Comparison of ENCODE assay signal across 15 mouse cellular contexts in genomic region chr16:70326339-70326948, GRCm38 (mm10). TPM values are rescaled to one million over a fixed set of nuclear protein-coding genes. Genes with fewer than 3 reads are reported as not detected.
DNase-seq lines count a peak whose midpoint lies in the region; ATAC-seq and TF ChIP-seq lines count a peak whose summit lies in the region.
"Had no signal": no experiment of that assay in that cellular context is flagged by ENCODE, and none has a peak within 500 bp of the region (broad histone marks: within the 10 kb centered on the region; RNA-seq: fewer than 3 reads in every experiment).

No protein-coding gene starts in this region.

- H3K36me3 ChIP-seq in midbrain, embryonic 11.5 days (ENCODE audit: control insufficient read depth, insufficient read depth, low read length): no peaks in the 10 kb centered on the region
- no peaks in the 10 kb centered on the region for H3K36me3 ChIP-seq in midbrain, embryonic 13.5 days
- no peaks in the 10 kb centered on the region for H3K36me3 ChIP-seq in liver, postnatal 0 days (replicated peaks; ENCODE audit: insufficient read depth, low read length)
- no peaks in the 10 kb centered on the region for H3K36me3 ChIP-seq in forebrain, embryonic 10.5 days (replicated peaks)
- H3K36me3 ChIP-seq: midbrain, embryonic 12.5 days had no signal

- no peak overlapping the region for H3K9ac ChIP-seq in midbrain, embryonic 11.5 days (ENCODE audit: low read length)
- no peak overlapping the region for H3K9ac ChIP-seq in midbrain, embryonic 13.5 days (replicated peaks)
- H3K9ac ChIP-seq in liver, postnatal 0 days (replicated peaks): no peak overlapping the region
- H3K9ac ChIP-seq: hindbrain, embryonic 14.5 days; midbrain, embryonic 12.5 days had no signal

- no peaks in the 10 kb centered on the region for H3K4me1 ChIP-seq in midbrain, embryonic 11.5 days (ENCODE audit: control insufficient read depth, insufficient read depth, low read length)
- H3K4me1 ChIP-seq in midbrain, embryonic 13.5 days (replicated peaks): no peaks in the 10 kb centered on the region
- H3K4me1 ChIP-seq in liver, postnatal 0 days (ENCODE audit: insufficient read depth): peaks cover 25% of the 10 kb centered on the region
- H3K4me1 ChIP-seq in forebrain, embryonic 10.5 days: peaks cover 17% of the 10 kb centered on the region
- H3K4me1 ChIP-seq: midbrain, embryonic 12.5 days had no signal

- no peaks in the 10 kb centered on the region for H3K9me3 ChIP-seq in midbrain, embryonic 11.5 days (ENCODE audit: control insufficient read depth, low read length)
- no peaks in the 10 kb centered on the region for H3K9me3 ChIP-seq in midbrain, embryonic 13.5 days
- no peaks in the 10 kb centered on the region for H3K9me3 ChIP-seq in liver, postnatal 0 days (ENCODE audit: low read length)
- H3K9me3 ChIP-seq in forebrain, embryonic 10.5 days: no peaks in the 10 kb centered on the region
- H3K9me3 ChIP-seq: midbrain, embryonic 12.5 days had no signal

- H3K27me3 ChIP-seq in midbrain, embryonic 11.5 days (ENCODE audit: control insufficient read depth, insufficient read depth, low read length): no peaks in the 10 kb centered on the region
- no peaks in the 10 kb centered on the region for H3K27me3 ChIP-seq in midbrain, embryonic 13.5 days
- H3K27me3 ChIP-seq in liver, postnatal 0 days (ENCODE audit: insufficient read depth, low read length): no peaks in the 10 kb centered on the region
- H3K27me3 ChIP-seq in forebrain, embryonic 10.5 days (ENCODE audit: poor library complexity, severe bottlenecking): no peaks in the 10 kb centered on the region
- H3K27me3 ChIP-seq: midbrain, embryonic 12.5 days had no signal

- no peak overlapping the region for H3K4me3 ChIP-seq in midbrain, embryonic 11.5 days (ENCODE audit: low read depth, low read length)
- no peak overlapping the region for H3K4me3 ChIP-seq in midbrain, embryonic 13.5 days (replicated peaks)
- peak overlapping the region; percentile 17; the same call in 1 of the 2 replicates for H3K4me3 ChIP-seq in liver, postnatal 0 days (ENCODE audit: low read depth, low read length)
- no peak overlapping the region for H3K4me3 ChIP-seq in forebrain, embryonic 10.5 days
- H3K4me3 ChIP-seq: midbrain, embryonic 12.5 days had no signal

- no peak for ATAC-seq in midbrain, embryonic 11.5 days (ENCODE audit: low FRiP score)
- no peak for ATAC-seq in midbrain, embryonic 13.5 days
- ATAC-seq in activated CD4-positive, CD25-positive, alpha-beta regulatory T cell, adult 4 months: peak; percentile 92
- peak; percentile 65 for ATAC-seq in liver, postnatal 0 days
- ATAC-seq in frontal cortex, adult (ENCODE audit: low TSS enrichment): no peak

- peak; percentile 39 for DNase-seq in midbrain, embryonic 11.5 days (ENCODE audit: low spot score, missing footprints)
- DNase-seq in liver, postnatal 0 days: no peak
- DNase-seq in thymus, postnatal 14 days: peak; percentile 43
- DNase-seq in ovary, postnatal 14 days (ENCODE audit: low spot score): no peak
- no peak for DNase-seq in forebrain, embryonic 10.5 days (ENCODE audit: extremely low spot score, low spot score)
- DNase-seq: adrenal gland, adult 8-10 months; cerebellum, postnatal 25 days; heart, adult 11 months; kidney, postnatal 25 days; left cerebral cortex, postnatal 4 days had no signal

- H3K4me2 ChIP-seq in midbrain, embryonic 11.5 days: no peak overlapping the region
- no peak overlapping the region for H3K4me2 ChIP-seq in midbrain, embryonic 13.5 days (replicated peaks)
- peak overlapping the region; percentile 57 for H3K4me2 ChIP-seq in liver, postnatal 0 days (ENCODE audit: low read depth, low read length)
- H3K4me2 ChIP-seq: hindbrain, embryonic 14.5 days; midbrain, embryonic 12.5 days had no signal

- H3K27ac ChIP-seq in midbrain, embryonic 11.5 days (ENCODE audit: low read depth, low read length): no peak overlapping the region
- H3K27ac ChIP-seq in midbrain, embryonic 13.5 days: no peak overlapping the region; the same call in 1 of the 2 replicates
- peak overlapping the region; percentile 76 for H3K27ac ChIP-seq in liver, postnatal 0 days (ENCODE audit: low read depth)
- H3K27ac ChIP-seq in forebrain, embryonic 10.5 days: no peak overlapping the region
- H3K27ac ChIP-seq: hindbrain, embryonic 14.5 days; midbrain, embryonic 12.5 days had no signal

- 93% methylated on average over 9 of the region's 9 CpGs for WGBS in midbrain, embryonic 11.5 days
- 89% methylated on average over 9 of the region's 9 CpGs for WGBS in midbrain, embryonic 13.5 days
- 33% methylated on average over 9 of the region's 9 CpGs for WGBS in liver, postnatal 0 days (ENCODE audit: insufficient replicate concordance)
- 90% methylated on average over 9 of the region's 9 CpGs for WGBS in forebrain, embryonic 10.5 days

- no peak for TF ChIP-seq CTCF in liver, postnatal 0 days (IDR thresholded peaks at IDR 0.05; ENCODE audit: low read depth)

- no peak for TF ChIP-seq EP300 in liver, postnatal 0 days (IDR thresholded peaks at IDR 0.05; ENCODE audit: low read depth)

RNA-seq across cellular contexts. Expression of gene Gbe1, which starts 12.7 kb away (rescaled TPM):
- 15.9 and 23.0 TPM in 2 replicates for polyA plus RNA-seq in midbrain, embryonic 11.5 days (2014; fragmentation: Nextera tagmentation; extraction: Ambion mirVana)
- 13.3 and 15.7 TPM in 2 replicates for polyA plus RNA-seq in midbrain, embryonic 13.5 days (2015; fragmentation: Nextera tagmentation; extraction: Ambion mirVana)
- polyA plus RNA-seq in activated CD4-positive, CD25-positive, alpha-beta regulatory T cell, adult 4 months (2017; shearing (Covaris generic)): 10 to 100 TPM; 10.7 to 14.6 TPM
- 22.9 and 31.7 TPM in 2 replicates for polyA plus RNA-seq in liver, postnatal 0 days (2015; fragmentation: Nextera tagmentation; extraction: Ambion mirVana)
- 26.9 and 29.2 TPM in 2 replicates for polyA plus RNA-seq in forebrain, embryonic 10.5 days (2016; fragmentation: Nextera tagmentation; extraction: Ambion mirVana)

Comparison
In these comparisons a context has a peak if more than half of its experiments do, and no peak if none do; other contexts are left out.
1. ATAC-seq: peak in activated CD4-positive, CD25-positive, alpha-beta regulatory T cell, adult 4 months (single experiment) and liver, postnatal 0 days (single experiment); none in midbrain, embryonic 11.5 days (single experiment), midbrain, embryonic 13.5 days (single experiment) and frontal cortex, adult (single experiment).
2. DNase-seq: peak in midbrain, embryonic 11.5 days (single experiment) and thymus, postnatal 14 days (single experiment); none in liver, postnatal 0 days (single experiment), ovary, postnatal 14 days (single experiment) and forebrain, embryonic 10.5 days (single experiment).